Mouse (Mus musculus) megakaryocyte, adult 5-6 weeks (primary cell): ENCODE results near the gene AI481877. TPM values are rescaled to one million over a fixed set of nuclear protein-coding genes. Genes with fewer than 3 reads are reported as not detected.
"Not testable (repeated sequence)": the region's sequence is repeated elsewhere in the genome, so short reads cannot be mapped to it uniquely, and the experiment has no call there.

Experiments
- ATAC-seq: 2 replicates; pipeline ENCODE4 v1.8.0; 2016; ENCODE audit warnings: mild to moderate bottlenecking, inconsistent platforms; ENCODE audit not compliant: poor library complexity, severe bottlenecking
- total RNA-seq, 2 experiments: library from RNA; stranded (forward) in 1 of 2; stranded (reverse) in 1 of 2; fragments of 153-499, 151-499 nt in 1 of 2; fragments of 221-1000, 200-1000 nt in 1 of 2; gene quantifications; 2 replicates each; pipeline versions ENCODE4 v1.2.3 to v1.2.4; 2015 to 2017

AI481877 gene
- total RNA-seq (2015) (not detected in 2 replicates), total RNA-seq (2017) (not detected in 2 replicates)

DNA sequence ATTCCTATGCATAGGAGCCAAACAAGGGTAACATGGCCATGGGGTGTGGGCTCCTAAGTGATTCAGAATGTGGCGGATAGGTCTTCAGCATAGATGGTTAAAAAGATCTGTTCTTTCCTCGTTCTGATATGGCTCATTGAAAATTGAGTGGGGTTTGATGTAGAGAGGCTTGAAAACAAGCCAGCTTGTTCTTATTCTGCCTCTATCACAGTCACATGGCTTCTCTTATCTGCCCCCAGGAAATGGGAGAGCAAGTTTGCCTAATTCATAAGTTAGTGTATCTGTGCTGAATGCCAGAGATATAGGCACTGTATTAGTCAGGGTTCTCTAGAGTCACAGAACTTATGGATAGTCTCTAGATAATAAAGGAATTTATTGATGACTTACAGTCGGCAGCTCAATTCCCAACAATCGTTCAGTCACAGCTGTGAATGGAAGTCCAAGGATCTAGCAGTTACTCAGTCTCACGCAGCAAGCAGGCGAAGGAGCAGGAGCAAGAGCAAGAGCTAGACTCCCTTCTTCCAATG is at the start of gene AI481877:
Gene AI481877, minus strand, starts transcription at position 477 of the 527 bp plus-strand sequence.
- not testable (repeated sequence) for ATAC-seq

DNA sequence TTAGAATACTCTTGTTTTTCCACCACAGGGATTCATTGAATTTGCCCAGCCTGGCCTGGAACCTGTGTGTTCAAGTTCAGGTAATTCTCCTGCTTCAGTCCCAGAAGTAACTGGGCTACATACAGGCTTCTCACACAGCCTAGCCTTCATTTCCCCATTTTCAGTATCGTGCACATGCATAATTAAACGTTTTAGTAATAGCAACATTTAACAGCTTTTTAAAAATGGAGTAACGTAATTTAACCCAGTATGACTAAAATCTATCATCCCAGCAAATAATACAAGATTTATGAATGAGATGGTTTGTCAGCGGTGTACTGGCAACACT is 49.7 kb upstream of the AI481877 start:
- 0 out of 2 replicates have a peak, but pooled peaks have one; percentile 10 for ATAC-seq

DNA sequence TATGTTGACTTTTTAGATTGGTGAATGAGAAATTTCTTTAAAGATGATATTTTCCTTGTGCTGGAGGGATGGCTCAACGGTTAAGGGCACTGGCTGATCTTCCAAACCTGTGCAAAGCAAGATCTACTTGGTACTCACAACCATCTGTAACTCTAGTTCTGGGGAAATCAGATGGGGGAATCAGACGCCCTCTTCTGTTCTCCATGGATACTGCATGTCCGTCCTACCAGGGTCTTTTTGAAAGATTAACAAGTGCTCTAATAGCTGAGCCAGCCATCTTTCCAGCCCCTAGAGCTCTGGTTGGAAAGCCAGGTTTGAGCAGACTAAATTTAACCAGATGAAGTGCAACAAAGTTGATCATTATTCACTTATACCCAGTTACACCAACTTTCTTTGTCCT is 48.5 kb upstream of the AI481877 start:
- ATAC-seq = 0 out of 2 replicates have a peak, but pooled peaks have one; percentile 16

GRCm38 (mm10) chr4:59185671-59186070 is 46.9 kb upstream of the AI481877 start:
- ATAC-seq = no peak

DNA sequence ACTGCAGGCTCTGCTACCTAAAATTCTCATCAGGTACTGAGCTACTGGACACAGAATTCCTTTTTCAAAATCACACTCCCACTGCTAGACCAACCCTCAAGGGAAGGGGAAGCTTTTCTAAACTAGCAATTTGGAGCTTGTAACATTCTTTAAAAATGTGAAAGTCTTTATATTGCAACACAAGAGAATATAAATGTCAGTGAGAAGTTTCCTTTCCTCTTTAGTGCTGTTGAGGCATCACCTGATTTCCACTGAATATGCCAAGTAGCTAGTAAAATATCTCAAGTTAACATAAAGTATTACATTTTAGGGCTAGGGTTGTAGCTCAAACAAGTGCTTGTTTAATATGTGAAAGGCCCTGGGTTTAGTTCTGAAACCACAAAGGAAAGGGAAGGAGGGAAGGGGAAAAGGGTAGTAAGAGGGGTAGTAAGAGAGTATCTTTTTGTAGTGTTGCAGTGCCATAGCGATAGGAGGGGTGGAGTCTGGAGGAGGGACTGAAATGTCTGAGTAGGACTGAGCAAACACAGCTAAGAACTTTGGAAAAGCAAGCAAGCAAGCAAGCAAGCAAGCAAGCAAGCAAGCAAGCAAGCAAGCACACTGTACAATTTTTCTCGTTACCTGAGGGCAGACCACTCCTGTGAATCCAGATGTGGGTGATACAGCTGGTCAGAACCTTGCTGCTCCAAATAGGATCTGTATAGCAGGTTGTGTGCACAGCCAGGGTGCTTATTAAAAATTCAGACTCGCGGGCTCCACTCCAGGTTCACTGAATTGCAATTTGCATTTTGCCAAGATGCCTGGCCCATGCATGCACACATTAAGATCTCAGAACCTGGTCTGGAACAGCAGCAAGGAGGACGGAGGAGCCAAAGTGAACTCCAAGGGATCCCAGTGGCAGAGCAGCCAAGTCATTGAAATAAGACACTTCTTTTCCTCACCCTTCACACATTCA is 42.8 kb upstream of the AI481877 start:
- peak; percentile 61 for ATAC-seq

GRCm38 (mm10) chr4:59177566-59177965 is 38.8 kb upstream of the AI481877 start:
- ATAC-seq = peak; percentile 91

DNA sequence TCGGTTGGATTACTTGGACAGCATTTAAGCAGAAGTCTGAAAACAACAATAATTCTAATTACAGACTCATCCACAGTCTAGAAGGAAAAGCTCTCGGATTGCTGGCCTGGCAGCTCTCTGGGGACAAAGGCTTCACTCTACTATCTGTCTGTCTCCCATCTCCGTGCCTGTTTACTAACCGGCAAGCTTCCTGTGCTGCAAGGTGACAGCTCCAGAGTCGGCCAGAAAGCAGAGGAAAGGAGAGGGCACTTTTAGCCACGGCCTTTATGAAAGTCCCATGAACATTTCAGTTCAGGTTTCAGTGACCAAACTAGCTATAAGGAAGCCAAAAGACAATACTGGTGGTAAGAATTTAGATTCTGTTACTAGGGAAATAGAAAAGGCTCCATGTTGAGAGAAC is 37.1 kb upstream of the AI481877 start:
- no peak for ATAC-seq

DNA sequence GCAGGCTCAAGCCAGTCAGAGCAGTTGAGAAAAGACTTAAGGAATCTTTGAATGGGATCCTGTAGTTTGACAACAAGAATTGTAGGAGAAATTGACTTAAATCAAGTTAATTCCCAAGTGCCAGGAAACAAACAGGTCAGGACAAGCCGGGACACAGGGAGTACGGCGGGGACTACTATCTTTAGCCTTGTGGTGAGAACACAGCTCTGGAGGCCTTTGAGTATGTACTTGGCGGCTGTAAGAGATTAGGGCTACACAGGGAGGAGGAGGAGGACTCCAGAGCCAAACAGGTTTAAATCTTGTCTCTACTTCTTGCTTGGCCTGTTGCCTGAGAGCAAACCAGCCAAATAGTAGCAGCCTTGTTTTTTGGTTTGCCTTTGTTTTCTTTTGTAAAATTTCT is 36.2 kb upstream of the AI481877 start:
- ATAC-seq = no peak

GRCm38 (mm10) chr4:59173181-59173922 is 34.6 kb upstream of the AI481877 start:
- no peak for ATAC-seq

GRCm38 (mm10) chr4:59172616-59173015 is 33.8 kb upstream of the AI481877 start:
- ATAC-seq = no peak

GRCm38 (mm10) chr4:59169981-59170380 is 31.2 kb upstream of the AI481877 start:
- ATAC-seq = no peak

DNA sequence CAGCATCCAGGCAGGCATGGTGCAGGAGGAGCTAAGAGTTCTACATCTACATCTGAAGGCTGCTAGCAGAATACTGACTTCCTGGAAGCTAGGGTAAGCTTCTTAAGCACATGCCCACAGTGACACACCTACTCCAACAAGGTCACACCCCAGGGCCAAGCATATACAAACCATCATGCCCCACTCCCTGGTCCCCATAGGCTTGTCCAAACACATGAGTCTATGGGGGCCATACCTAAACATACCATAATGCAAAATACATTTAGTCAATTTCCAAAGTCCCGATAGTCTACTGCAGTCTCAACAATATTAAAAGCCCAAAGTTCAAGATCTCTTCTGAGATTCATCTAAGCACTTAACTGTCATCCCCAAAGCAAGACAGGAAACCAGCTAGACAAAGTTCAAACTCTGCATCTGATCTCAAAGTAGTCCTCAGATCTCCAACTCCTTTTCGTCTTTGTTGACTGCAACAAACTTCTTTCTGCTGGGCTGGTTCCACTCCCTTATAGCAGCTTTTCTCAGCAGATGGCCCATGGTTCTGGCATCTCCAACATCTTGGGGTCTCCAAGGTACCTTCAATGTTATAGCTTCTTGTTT is 28.6 kb upstream of the AI481877 start:
- ATAC-seq = no peak

GRCm38 (mm10) chr4:59164034-59164433 is 25.3 kb upstream of the AI481877 start:
- no peak for ATAC-seq

DNA sequence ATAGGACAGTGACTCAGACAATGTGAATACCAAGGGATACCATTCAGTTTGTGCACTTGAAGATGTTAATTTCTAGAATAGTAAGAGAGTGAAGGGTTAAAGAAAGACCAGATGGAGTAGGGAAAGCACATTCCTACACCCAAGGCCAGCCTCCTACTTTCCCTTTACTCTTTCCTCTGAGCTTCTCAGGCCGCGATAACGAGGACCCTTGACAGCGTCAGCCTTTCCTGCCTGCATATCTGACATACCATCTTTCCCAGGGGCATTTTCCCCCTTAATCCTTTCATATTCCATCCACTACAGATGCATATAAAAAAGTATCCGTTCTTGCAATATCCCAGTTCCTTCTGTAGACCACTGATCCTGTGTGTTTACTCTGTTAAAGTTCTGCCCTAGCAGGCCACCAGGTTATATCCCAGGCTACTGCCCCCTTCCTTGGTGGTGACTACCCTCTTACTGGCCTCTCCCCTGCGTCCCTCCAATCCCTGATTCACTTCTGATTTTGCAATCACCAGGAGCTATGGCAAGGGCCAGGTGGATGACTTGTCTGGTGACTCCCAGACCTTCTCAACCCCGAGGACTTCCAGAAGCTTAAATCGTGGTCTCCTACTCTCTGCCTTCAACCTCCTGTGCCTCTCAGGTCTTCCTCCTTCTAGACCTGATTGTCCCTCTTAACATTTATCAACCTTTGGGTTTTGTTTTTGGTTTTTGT is 22.3 kb upstream of the AI481877 start:
- no peak for ATAC-seq

DNA sequence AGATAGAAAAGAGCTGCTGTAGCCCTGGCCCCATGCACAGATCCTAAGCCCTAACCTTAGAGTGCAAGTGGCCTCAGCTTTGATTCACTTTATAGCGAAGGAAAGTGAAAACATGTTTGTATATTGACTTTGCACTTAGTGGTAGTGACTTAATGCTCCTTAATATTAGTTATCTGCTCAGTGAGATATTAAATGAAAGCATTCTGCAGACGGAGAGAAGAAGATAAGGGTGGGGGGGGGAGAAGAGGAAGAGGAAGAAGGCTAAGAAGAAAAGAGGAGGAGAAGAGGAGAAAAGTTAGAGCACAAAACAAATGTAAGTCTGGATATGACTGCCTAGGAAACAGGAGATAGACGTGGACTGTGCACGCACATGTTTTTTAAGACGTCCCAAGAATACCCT is 21.5 kb upstream of the AI481877 start:
- no peak for ATAC-seq

GRCm38 (mm10) chr4:59157654-59158053 is 18.9 kb upstream of the AI481877 start:
- ATAC-seq = no peak

DNA sequence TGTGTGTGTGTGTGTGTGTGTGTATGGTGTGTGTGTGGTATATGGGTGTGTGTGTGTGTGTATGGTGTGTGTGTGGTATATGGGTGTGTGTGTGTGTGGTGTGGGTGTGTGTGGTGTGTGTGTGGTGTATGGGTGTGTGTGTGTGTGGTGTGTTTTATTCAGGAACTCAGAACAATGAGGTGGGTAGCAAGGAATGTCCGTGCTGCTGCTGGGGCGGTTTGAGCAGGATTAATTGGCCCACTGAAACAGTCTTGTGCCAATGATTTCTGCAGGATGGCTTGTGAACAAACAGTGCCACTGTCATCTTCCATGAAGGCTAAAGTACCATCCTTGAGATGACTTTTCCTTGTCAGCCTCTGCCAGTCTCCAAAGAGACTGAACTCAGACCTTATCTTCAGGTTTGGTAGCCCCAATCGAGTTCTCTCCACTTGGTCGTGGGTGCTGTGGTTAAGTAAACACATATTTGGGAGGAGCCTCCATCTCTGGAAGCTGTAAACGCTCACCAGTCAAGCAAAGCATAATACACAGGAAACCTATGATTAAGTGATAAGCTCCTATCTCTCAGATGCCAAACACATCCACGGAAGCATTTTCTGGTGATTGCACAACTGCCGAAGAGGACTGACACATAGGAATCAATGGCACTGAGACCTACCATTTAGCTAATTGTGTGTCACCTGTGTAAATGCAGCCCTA is 18.3 kb upstream of the AI481877 start:
- ATAC-seq = no peak

- peak; percentile 38; the same call in 1 of the 2 replicates for ATAC-seq
These were observed 13.2 kb upstream of the AI481877 start for GRCm38 (mm10) chr4:59151953-59152352.

DNA sequence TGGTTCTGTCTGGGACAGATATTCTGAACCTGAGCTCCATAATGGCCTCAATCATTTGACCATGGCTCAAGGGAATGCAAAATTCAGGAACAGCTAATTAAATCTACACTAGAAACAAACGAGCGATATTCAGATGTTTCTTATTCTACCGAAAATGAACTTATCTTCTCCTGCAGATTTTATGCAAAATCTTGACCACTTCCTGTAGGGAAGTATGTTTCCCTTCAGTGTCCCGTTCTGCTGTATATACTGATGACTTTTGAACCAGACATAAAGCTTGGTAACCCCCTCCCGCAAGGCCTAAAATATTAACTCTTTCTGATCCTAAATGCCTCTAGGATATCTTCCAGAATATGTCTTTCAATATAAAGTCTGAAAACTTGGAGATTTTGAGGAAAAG is 12.1 kb upstream of the AI481877 start:
- no peak for ATAC-seq

DNA sequence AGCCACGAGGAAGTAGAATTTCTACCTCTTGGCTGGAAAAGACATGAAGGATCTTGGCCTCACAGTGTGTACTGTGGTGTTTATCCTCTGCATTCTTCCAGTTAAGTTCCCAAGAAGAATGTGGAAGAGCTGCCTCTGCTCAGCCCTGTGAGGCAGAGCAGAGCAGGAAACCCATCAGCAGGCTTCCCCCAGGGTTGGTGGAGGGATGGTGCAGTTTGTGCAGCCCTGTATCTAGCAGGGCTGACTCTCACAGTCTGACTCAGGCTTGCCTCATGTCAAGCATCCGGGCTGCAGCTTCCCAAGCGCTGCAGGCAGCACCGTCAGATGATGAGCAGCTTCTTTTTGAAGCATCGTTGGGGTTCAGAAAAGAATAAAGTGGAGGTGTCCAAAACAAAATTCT is 10.3 kb upstream of the AI481877 start:
- no peak for ATAC-seq
